Mouse (Mus musculus): Measurements from ENCODE around the gene Kalrn.

DNA sequence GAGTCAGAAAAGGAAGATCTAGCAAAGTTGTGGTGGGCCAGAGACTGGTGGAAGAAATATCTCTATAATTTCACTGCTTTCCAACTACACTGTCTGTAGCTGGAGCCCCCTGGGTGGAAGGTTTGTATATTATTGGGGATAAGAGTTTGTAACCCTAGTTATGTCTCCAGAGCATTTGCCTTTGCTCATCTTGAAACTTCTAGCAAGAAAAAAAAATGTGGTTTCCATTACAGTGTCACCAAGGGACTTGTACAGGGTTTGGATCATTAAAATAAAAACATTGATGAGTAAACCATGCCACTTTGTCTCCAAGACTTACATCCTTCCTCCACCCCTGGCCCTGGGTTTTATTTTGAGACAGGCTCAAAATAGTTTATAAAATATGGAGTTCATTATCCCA is 71.2 kb downstream of the Kalrn start:
- TF ChIP-seq CTCF (IDR thresholded peaks at IDR 0.05; ENCODE audit: extremely low read depth, insufficient read depth, low read length) (no peak), POLR2A (IDR thresholded peaks at IDR 0.05; ENCODE audit: extremely low read depth, insufficient read depth, low read length) (no peak)
